Mouse (Mus musculus) heart, embryonic 16.5 days (tissue): Measurements from ENCODE around the gene Col5a3. TPM values are rescaled to one million over a fixed set of nuclear protein-coding genes. Genes with fewer than 3 reads are reported as not detected.
A peak's percentile ranks its signal among the peaks of the same experiment; 100 is the strongest.

Experiments
- ATAC-seq: fragments of 200-750 bp; cut with Nextera tagmentation; replicated peaks from 2 replicates; pipeline ENCODE4 v1.8.0; 2017; ENCODE audit warnings: moderate number of reproducible peaks; ENCODE audit not compliant: insufficient read depth, low FRiP score; ENCODE audit errors: extremely low read depth
- H3K27ac ChIP-seq: fragments of 300-500 bp; sonication (generic); 2 replicates; pipeline ENCODE4 v1.5.1; 2014; ENCODE audit warnings: mild to moderate bottlenecking, low read length, control low read depth, moderate library complexity
- H3K27me3 ChIP-seq: fragments of 300-500 bp; sonication (generic); 2 replicates; pipeline ENCODE4 v1.6.1; 2014; ENCODE audit warnings: low read length, mixed read lengths; ENCODE audit not compliant: control insufficient read depth, insufficient read depth
- H3K36me3 ChIP-seq: fragments of 300-500 bp; sonication (generic); 2 replicates; pipeline ENCODE4 v1.6.1; 2014; ENCODE audit not compliant: control insufficient read depth, insufficient read depth
- H3K4me1 ChIP-seq: fragments of 300-500 bp; sonication (generic); 2 replicates; pipeline ENCODE4 v1.6.1; 2014; ENCODE audit warnings: low read length, mixed read lengths; ENCODE audit not compliant: control insufficient read depth, insufficient read depth
- H3K4me2 ChIP-seq: fragments of 300-500 bp; sonication (generic); 2 replicates; pipeline ENCODE4 v1.6.1; 2014; ENCODE audit warnings: low read depth, mild to moderate bottlenecking, control low read depth, low read length
- H3K4me3 ChIP-seq: fragments of 300-500 bp; sonication (generic); 2 replicates; pipeline ENCODE4 v1.5.1; 2014; ENCODE audit warnings: mild to moderate bottlenecking, control low read depth, low read length
- H3K9ac ChIP-seq: fragments of 300-500 bp; sonication (generic); 2 replicates; pipeline ENCODE4 v1.6.1; 2014; ENCODE audit warnings: low read length, control low read depth
- H3K9me3 ChIP-seq: fragments of 300-500 bp; sonication (generic); replicated peaks from 2 replicates; pipeline ENCODE4 v1.6.1; 2016; ENCODE audit warnings: low read length; ENCODE audit not compliant: control insufficient read depth
- WGBS: fragments of 180-500 bp; shearing (Covaris S2); extraction: QIAGEN DNeasy Blood & Tissue Kit; methylation state at CpG from one replicate; pipeline ENCODE4 v1.1.7; 2014; 5-methylcytosine and 5-hydroxymethylcytosine counted together
- polyA plus RNA-seq: library from polyadenylated mRNA; unstranded; fragments of >200 nt; fragmentation: Nextera tagmentation; extraction: Ambion mirVana; gene quantifications from 2 replicates; pipeline ENCODE4 v1.2.1, GENCODE M21; 2015

Col5a3 gene
- polyA plus RNA-seq, 1 experiment from 2014 or later, result 2.1 TPM

- no peak overlapping the region for H3K9ac ChIP-seq
- no peak overlapping the region for H3K4me2 ChIP-seq
- WGBS, result 71% methylated on average over 3 of the region's 4 CpGs
- no peak overlapping the region for H3K27ac ChIP-seq
- no peak for ATAC-seq
- no peak overlapping the region for H3K4me3 ChIP-seq
- H3K27me3 ChIP-seq, result no peaks in the 10 kb centered on the region
- no peaks in the 10 kb centered on the region for H3K4me1 ChIP-seq
- no peaks in the 10 kb centered on the region; the same call in 1 of the 2 replicates for H3K9me3 ChIP-seq
- no peaks in the 10 kb centered on the region for H3K36me3 ChIP-seq
These were observed 25.2 kb downstream of the Col5a3 start for GRCm38 (mm10) chr9:20789651-20790050.

- Histone ChIP-seq H3K36me3 (no peaks in the 10 kb centered on the region), H3K27ac (no peak overlapping the region), H3K9ac (no peak overlapping the region), H3K4me2 (no peak overlapping the region), H3K27me3 (no peaks in the 10 kb centered on the region), H3K4me3 (no peak overlapping the region), H3K4me1 (no peaks in the 10 kb centered on the region), H3K9me3 (no peaks in the 10 kb centered on the region; the same call in none of the 2 replicates)
- no peak for ATAC-seq
- 76% methylated on average over 8 of the region's 8 CpGs for WGBS
These were observed 26.9 kb downstream of the Col5a3 start for GRCm38 (mm10) chr9:20787992-20788391.

GRCm38 (mm10) chr9:20785055-20785454, 29.8 kb downstream of the Col5a3 start:
- H3K4me3 ChIP-seq, result no peak overlapping the region
- no peaks in the 10 kb centered on the region for H3K36me3 ChIP-seq
- H3K9ac ChIP-seq, result no peak overlapping the region
- WGBS, result 60% methylated on average over 6 of the region's 6 CpGs
- no peak overlapping the region for H3K4me2 ChIP-seq
- H3K9me3 ChIP-seq, result peaks cover 7% of the 10 kb centered on the region
- no peak for ATAC-seq
- no peaks in the 10 kb centered on the region for H3K4me1 ChIP-seq
- no peak overlapping the region for H3K27ac ChIP-seq
- H3K27me3 ChIP-seq, result no peaks in the 10 kb centered on the region

GRCm38 (mm10) chr9:20781286-20781685, 33.6 kb downstream of the Col5a3 start:
- Histone ChIP-seq H3K4me1 (no peaks in the 10 kb centered on the region), H3K9ac (no peak overlapping the region), H3K27me3 (no peaks in the 10 kb centered on the region), H3K4me2 (no peak overlapping the region), H3K27ac (no peak overlapping the region), H3K9me3 (peaks cover 7% of the 10 kb centered on the region; the same call in 1 of the 2 replicates), H3K4me3 (no peak overlapping the region), H3K36me3 (no peaks in the 10 kb centered on the region)
- ATAC-seq, result no peak
- WGBS, result 77% methylated on average over 3 of the region's 3 CpGs

GRCm38 (mm10) chr9:20765274-20765673, 49.6 kb downstream of the Col5a3 start:
- H3K4me2 ChIP-seq, result no peak overlapping the region
- WGBS, result 49% methylated on average over 2 of the region's 2 CpGs
- ATAC-seq, result no peak
- H3K27ac ChIP-seq, result no peak overlapping the region
- no peaks in the 10 kb centered on the region for H3K9me3 ChIP-seq
- no peak overlapping the region for H3K4me3 ChIP-seq
- peaks cover 5% of the 10 kb centered on the region; the same call in 1 of the 2 replicates for H3K4me1 ChIP-seq
- H3K9ac ChIP-seq, result no peak overlapping the region
- no peaks in the 10 kb centered on the region for H3K36me3 ChIP-seq
- no peaks in the 10 kb centered on the region; the same call in 1 of the 2 replicates for H3K27me3 ChIP-seq

- Histone ChIP-seq H3K9ac (no peak overlapping the region), H3K27me3 (no peaks in the 10 kb centered on the region; the same call in 1 of the 2 replicates), H3K27ac (no peak overlapping the region), H3K9me3 (no peaks in the 10 kb centered on the region), H3K36me3 (no peaks in the 10 kb centered on the region), H3K4me3 (no peak overlapping the region), H3K4me1 (peaks cover 5% of the 10 kb centered on the region; the same call in 1 of the 2 replicates), H3K4me2 (no peak overlapping the region)
- no peak for ATAC-seq
- WGBS, result 67% methylated on average over 1 of the region's 1 CpGs
These were observed 51.8 kb downstream of the Col5a3 start for GRCm38 (mm10) chr9:20763099-20763498.

- no peak overlapping the region for H3K4me3 ChIP-seq
- H3K9me3 ChIP-seq, result no peaks in the 10 kb centered on the region
- WGBS, result 41% methylated on average over 7 of the region's 7 CpGs
- H3K4me1 ChIP-seq, result peaks cover 5% of the 10 kb centered on the region; the same call in 1 of the 2 replicates
- no peaks in the 10 kb centered on the region; the same call in 1 of the 2 replicates for H3K27me3 ChIP-seq
- no peaks in the 10 kb centered on the region for H3K36me3 ChIP-seq
- no peak overlapping the region for H3K9ac ChIP-seq
- no peak for ATAC-seq
- no peak overlapping the region for H3K27ac ChIP-seq
- no peak overlapping the region for H3K4me2 ChIP-seq
These were observed 52.5 kb downstream of the Col5a3 start for GRCm38 (mm10) chr9:20762197-20762961.

GRCm38 (mm10) chr9:20761388-20761787, 53.5 kb downstream of the Col5a3 start:
- Histone ChIP-seq H3K4me3 (no peak overlapping the region), H3K27ac (peak overlapping the region; percentile 48; the same call in 1 of the 2 replicates), H3K9me3 (no peaks in the 10 kb centered on the region), H3K27me3 (no peaks in the 10 kb centered on the region; the same call in 1 of the 2 replicates), H3K36me3 (no peaks in the 10 kb centered on the region), H3K4me2 (no peak overlapping the region), H3K9ac (no peak overlapping the region), H3K4me1 (peaks cover 5% of the 10 kb centered on the region; the same call in 1 of the 2 replicates)
- ATAC-seq, result no peak
- WGBS, result 59% methylated on average over 3 of the region's 3 CpGs

- H3K4me2 ChIP-seq, result no peak overlapping the region
- peaks cover 5% of the 10 kb centered on the region; the same call in 1 of the 2 replicates for H3K4me1 ChIP-seq
- no peaks in the 10 kb centered on the region; the same call in 1 of the 2 replicates for H3K27me3 ChIP-seq
- 38% methylated on average over 12 of the region's 12 CpGs for WGBS
- no peak overlapping the region for H3K9ac ChIP-seq
- H3K4me3 ChIP-seq, result no peak overlapping the region
- no peaks in the 10 kb centered on the region for H3K36me3 ChIP-seq
- no peak overlapping the region for H3K27ac ChIP-seq
- ATAC-seq, result peak; percentile 81
- H3K9me3 ChIP-seq, result no peaks in the 10 kb centered on the region
These were observed 54.1 kb downstream of the Col5a3 start for GRCm38 (mm10) chr9:20760813-20761212.
